ENCODE assay signal across 12 mouse cellular contexts in genomic region chr10:62016947-62017346, GRCm38 (mm10). TPM values are rescaled to one million over a fixed set of nuclear protein-coding genes. Genes with fewer than 3 reads are reported as not detected.
DNase-seq lines count a peak whose midpoint lies in the region; ATAC-seq lines count a peak whose summit lies in the region.
"Had no signal": no experiment of that assay in that cellular context is flagged by ENCODE, and none has a peak within 500 bp of the region (broad histone marks: within the 10 kb centered on the region; RNA-seq: fewer than 3 reads in every experiment).

No protein-coding gene starts in this region.

- no peaks in the 10 kb centered on the region for H3K36me3 ChIP-seq in heart, embryonic 16.5 days (ENCODE audit: control insufficient read depth, insufficient read depth)
- H3K36me3 ChIP-seq in heart, embryonic 11.5 days (ENCODE audit: control insufficient read depth, insufficient read depth, low read length) = no peaks in the 10 kb centered on the region
- H3K36me3 ChIP-seq in hindbrain, embryonic 15.5 days = no peaks in the 10 kb centered on the region
- H3K36me3 ChIP-seq in midbrain, embryonic 12.5 days = no peaks in the 10 kb centered on the region
- H3K36me3 ChIP-seq: forebrain, embryonic 12.5 days; intestine, embryonic 15.5 days had no signal

- 44% methylated on average over 6 of the region's 6 CpGs for WGBS in heart, embryonic 16.5 days
- 54% methylated on average over 6 of the region's 6 CpGs for WGBS in heart, embryonic 11.5 days (ENCODE audit: insufficient replicate concordance)
- 22% methylated on average over 6 of the region's 6 CpGs for WGBS in hindbrain, embryonic 15.5 days
- 41% methylated on average over 6 of the region's 6 CpGs for WGBS in midbrain, embryonic 12.5 days

- H3K9me3 ChIP-seq in heart, embryonic 16.5 days (replicated peaks; ENCODE audit: control insufficient read depth, low read length) = peaks cover 3% of the 10 kb centered on the region; the same call in 1 of the 2 replicates
- no peaks in the 10 kb centered on the region for H3K9me3 ChIP-seq in heart, embryonic 11.5 days (replicated peaks; ENCODE audit: control insufficient read depth, low read length)
- H3K9me3 ChIP-seq in hindbrain, embryonic 15.5 days = no peaks in the 10 kb centered on the region
- H3K9me3 ChIP-seq in midbrain, embryonic 12.5 days = no peaks in the 10 kb centered on the region
- H3K9me3 ChIP-seq: forebrain, embryonic 12.5 days; intestine, embryonic 15.5 days had no signal

- no peaks in the 10 kb centered on the region for H3K27me3 ChIP-seq in heart, embryonic 16.5 days (ENCODE audit: control insufficient read depth, insufficient read depth, low read length)
- no peaks in the 10 kb centered on the region for H3K27me3 ChIP-seq in heart, embryonic 11.5 days (ENCODE audit: control insufficient read depth, insufficient read depth, low read length)
- no peaks in the 10 kb centered on the region; the same call in 1 of the 2 replicates for H3K27me3 ChIP-seq in hindbrain, embryonic 15.5 days
- H3K27me3 ChIP-seq in midbrain, embryonic 12.5 days = no peaks in the 10 kb centered on the region
- H3K27me3 ChIP-seq: forebrain, embryonic 12.5 days; intestine, embryonic 15.5 days had no signal

- ATAC-seq in heart, embryonic 16.5 days (replicated peaks; ENCODE audit: extremely low read depth, insufficient read depth, low FRiP score) = peak; percentile 32
- ATAC-seq in heart, embryonic 11.5 days (replicated peaks; ENCODE audit: insufficient number of reproducible peaks, low FRiP score, low TSS enrichment) = no peak
- peak; percentile 65; the same call in 1 of the 2 replicates for ATAC-seq in hindbrain, embryonic 15.5 days (ENCODE audit: low FRiP score, low read depth)
- ATAC-seq in midbrain, embryonic 12.5 days (ENCODE audit: low FRiP score, low read depth) = peak; percentile 47; the same call in 1 of the 2 replicates
- ATAC-seq: intestine, embryonic 15.5 days had no signal

- H3K27ac ChIP-seq in heart, embryonic 16.5 days (ENCODE audit: low read length) = no peak overlapping the region
- H3K27ac ChIP-seq in heart, embryonic 11.5 days (ENCODE audit: low read depth, low read length) = no peak overlapping the region
- H3K27ac ChIP-seq in hindbrain, embryonic 15.5 days (replicated peaks) = no peak overlapping the region
- no peak overlapping the region for H3K27ac ChIP-seq in midbrain, embryonic 12.5 days (replicated peaks)
- H3K27ac ChIP-seq: forebrain, embryonic 12.5 days; intestine, embryonic 15.5 days had no signal

- peak; percentile 50 for DNase-seq in embryo, embryonic 10 days (ENCODE audit: low spot score)
- DNase-seq in adipocyte (ENCODE audit: low spot score) = no peak
- DNase-seq in layer of hippocampus, postnatal 36 days = no peak
- DNase-seq in frontal cortex, adult 2 months (ENCODE audit: extremely low spot score in 1 of 2, low spot score in 1 of 2) = no peak
- DNase-seq: cerebellum, adult 11 months had no signal

- H3K4me1 ChIP-seq in heart, embryonic 16.5 days (ENCODE audit: control insufficient read depth, insufficient read depth, low read length) = no peaks in the 10 kb centered on the region
- 0 out of 2 replicates have a peak, but pooled peaks cover 3% of the 10 kb centered on the region for H3K4me1 ChIP-seq in heart, embryonic 11.5 days (ENCODE audit: control insufficient read depth, insufficient read depth, low read length)
- 0 out of 2 replicates have a peak, but pooled peaks cover 9% of the 10 kb centered on the region for H3K4me1 ChIP-seq in hindbrain, embryonic 15.5 days (replicated peaks)
- H3K4me1 ChIP-seq in midbrain, embryonic 12.5 days = 0 out of 2 replicates have a peak, but pooled peaks cover 7% of the 10 kb centered on the region
- H3K4me1 ChIP-seq: megakaryocyte, embryonic 14.5 days had no signal

- no peak overlapping the region for H3K4me3 ChIP-seq in heart, embryonic 16.5 days (ENCODE audit: low read length)
- H3K4me3 ChIP-seq in heart, embryonic 11.5 days (ENCODE audit: low read depth, low read length) = no peak overlapping the region
- H3K4me3 ChIP-seq in hindbrain, embryonic 15.5 days = no peak overlapping the region
- no peak overlapping the region for H3K4me3 ChIP-seq in midbrain, embryonic 12.5 days
- H3K4me3 ChIP-seq: forebrain, embryonic 12.5 days; intestine, embryonic 15.5 days; megakaryocyte, embryonic 14.5 days had no signal

- H3K9ac ChIP-seq in heart, embryonic 16.5 days (ENCODE audit: low read length) = no peak overlapping the region
- H3K9ac ChIP-seq in heart, embryonic 11.5 days (ENCODE audit: low read depth, low read length) = no peak overlapping the region
- H3K9ac ChIP-seq in hindbrain, embryonic 15.5 days = no peak overlapping the region
- no peak overlapping the region for H3K9ac ChIP-seq in midbrain, embryonic 12.5 days (replicated peaks)
- H3K9ac ChIP-seq: forebrain, embryonic 12.5 days; intestine, embryonic 15.5 days had no signal

- H3K4me2 ChIP-seq in heart, embryonic 16.5 days (ENCODE audit: low read depth, low read length) = no peak overlapping the region
- H3K4me2 ChIP-seq in heart, embryonic 11.5 days = no peak overlapping the region
- no peak overlapping the region for H3K4me2 ChIP-seq in hindbrain, embryonic 15.5 days
- H3K4me2 ChIP-seq in midbrain, embryonic 12.5 days (replicated peaks) = no peak overlapping the region
- H3K4me2 ChIP-seq: forebrain, embryonic 12.5 days; intestine, embryonic 15.5 days had no signal

RNA-seq across cellular contexts. Expression of gene Col13a1, which starts 38.0 kb away (rescaled TPM):
- 4.2 and 6.0 TPM in 2 replicates for polyA plus RNA-seq in heart, embryonic 16.5 days (2015; fragmentation: Nextera tagmentation; extraction: Ambion mirVana)
- 9.4 and 12.9 TPM in 2 replicates for polyA plus RNA-seq in heart, embryonic 11.5 days (2014; fragmentation: Nextera tagmentation; extraction: Ambion mirVana)
- polyA plus RNA-seq in hindbrain, embryonic 15.5 days (2015; fragmentation: Nextera tagmentation; extraction: Ambion mirVana) = 2.5 and 3.1 TPM in 2 replicates
- 3.1 and 4.4 TPM in 2 replicates for polyA plus RNA-seq in midbrain, embryonic 12.5 days (2016; fragmentation: Nextera tagmentation; extraction: Ambion mirVana)
- 1 to 10 TPM in 1 of 2 experiments, under 1 TPM in 1; 0.80 to 1.7 TPM for total RNA-seq in layer of hippocampus, postnatal 36 days (2021)
- 1.3 and 1.4 TPM in 2 replicates for polyA plus RNA-seq in frontal cortex, adult 2 months (2012; rRNA removed)
